Mouse (Mus musculus) kidney, adult 2 months (tissue): Measurements from ENCODE around the gene Psapl1.

Source experiments
- CTCF ChIP-seq: fragments of 200-500 bp; conservative IDR thresholded peaks from 2 replicates; pipeline ENCODE4 v1.5.1; 2011; ENCODE audit warnings: low read depth, mild to moderate bottlenecking, control low read depth, low read length, moderate library complexity, mixed read lengths; ENCODE audit not compliant: insufficient read depth, insufficient read length
- POLR2A ChIP-seq: fragments of 200-500 bp; IDR thresholded peaks from one replicate; pipeline ENCODE4 v1.6.1; 2011; ENCODE audit warnings: low read depth, low read length, control low read depth

DNA sequence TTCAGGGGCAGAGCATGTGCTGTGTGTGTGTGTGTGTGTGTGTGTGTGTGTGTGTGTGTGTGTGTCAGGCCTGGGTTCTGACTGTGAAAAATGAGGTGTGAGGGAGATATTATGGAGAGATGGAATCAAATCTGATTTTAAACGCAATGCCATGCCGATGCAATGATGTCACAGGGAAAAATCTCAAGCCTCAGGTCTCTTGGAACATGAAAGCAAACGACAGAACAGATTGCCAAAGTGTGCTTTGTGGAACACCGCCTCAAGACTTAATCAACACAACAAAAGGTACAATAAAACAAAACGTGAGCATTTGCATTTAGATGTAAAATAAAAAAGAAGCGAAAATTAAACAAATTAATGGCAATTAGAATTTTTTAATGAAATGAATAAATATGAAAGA, 16.8 kb downstream of the Psapl1 start:
- TF ChIP-seq CTCF, result no peak
- no peak for TF ChIP-seq POLR2A
